Mouse (Mus musculus) MEL (cell line): Measurements from ENCODE around the gene Gm11172.

Experiments
- CHD1 ChIP-seq: IDR thresholded peaks from 2 replicates; pipeline ENCODE4 v1.6.1; 2012; ENCODE audit warnings: low read depth, mild to moderate bottlenecking, inconsistent platforms, low read length, improper control_type of control experiment
- CTCF ChIP-seq, 3 experiments: IDR thresholded peaks in 2 of 3; conservative IDR thresholded peaks in 1 of 3; 2 replicates each; pipeline ENCODE4 v1.5.1; 2011 to 2012; ENCODE audit warnings: low read length in 3 of 3, low read depth in 2 of 3, mild to moderate bottlenecking in 2 of 3, improper control_type of control experiment in 1 of 3, inconsistent platforms in 1 of 3, mixed read lengths in 1 of 3, moderate library complexity in 1 of 3; ENCODE audit not compliant: control insufficient read depth in 1 of 3, insufficient read depth in 1 of 3, poor library complexity in 1 of 3, severe bottlenecking in 1 of 3
- JUND ChIP-seq: IDR thresholded peaks from 2 replicates; pipeline ENCODE4 v1.6.1; 2011; ENCODE audit warnings: low read depth, mild to moderate bottlenecking, improper control_type of control experiment, low read length
- MAFK ChIP-seq: IDR thresholded peaks from 2 replicates; pipeline ENCODE4 v1.6.1; 2011; ENCODE audit warnings: low read depth, mild to moderate bottlenecking, low read length, improper control_type of control experiment, borderline replicate concordance
- MYB ChIP-seq: IDR thresholded peaks from 2 replicates; pipeline ENCODE4 v1.6.1; 2011; ENCODE audit warnings: mild to moderate bottlenecking, low read depth, low read length, improper control_type of control experiment
- MYC ChIP-seq: IDR thresholded peaks from 2 replicates; pipeline ENCODE4 v1.6.1; 2011; ENCODE audit warnings: low read depth, mild to moderate bottlenecking, low read length, improper control_type of control experiment, moderate library complexity
- ZKSCAN1 ChIP-seq: IDR thresholded peaks from 2 replicates; pipeline ENCODE4 v1.6.1; 2012; ENCODE audit warnings: low read depth, mild to moderate bottlenecking, inconsistent platforms, low read length, improper control_type of control experiment, moderate library complexity

DNA sequence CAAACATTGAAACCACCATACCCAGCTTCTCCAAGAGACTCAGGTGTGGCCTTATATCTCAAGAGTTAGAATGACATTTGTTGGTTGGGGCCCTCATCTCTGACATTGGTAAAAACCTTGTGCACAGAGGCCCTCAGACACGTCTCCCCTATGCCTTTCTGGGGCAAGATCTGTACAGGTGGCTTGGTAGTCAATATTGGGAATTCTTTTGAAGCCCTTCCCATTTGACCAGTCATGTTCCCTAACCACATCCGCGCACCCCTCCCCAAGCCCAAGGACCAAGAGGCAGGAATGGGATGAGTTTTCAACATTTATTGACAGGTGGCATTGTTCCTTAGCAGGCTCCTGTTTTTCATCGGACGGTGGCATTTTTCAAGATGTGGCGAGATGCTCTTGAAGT, 16.7 kb upstream of the Gm11172 start, which contains the start of gene Prm2:
- TF ChIP-seq CTCF (IDR thresholded peaks at IDR 0.05 in 2 of 3, conservative IDR thresholded peaks at IDR 0.05 in 1 of 3; ENCODE audit: control insufficient read depth in 1 of 3, insufficient read depth in 1 of 3, low read depth in 2 of 3, low read length in 3 of 3, poor library complexity in 1 of 3, severe bottlenecking in 1 of 3) (no peak), JUND (no peak), MAFK (no peak), MYC (no peak), ZKSCAN1 (no peak), MYB (no peak), CHD1 (no peak)
